Mouse (Mus musculus) embryonic facial prominence, embryonic 15.5 days (tissue): ENCODE results near the gene Dtx4. TPM values are rescaled to one million over a fixed set of nuclear protein-coding genes. Genes with fewer than 3 reads are reported as not detected.

Experiments used
- polyA plus RNA-seq: library from polyadenylated mRNA; unstranded; fragments of >200 nt; fragmentation: Nextera tagmentation; extraction: Ambion mirVana; gene quantifications from 2 replicates; pipeline ENCODE4 v1.2.1, GENCODE M21; 2015

Dtx4 gene
- polyA plus RNA-seq, 1 experiment from 2014 or later: 10.1 TPM

Other genes starting within 250 kb of the Dtx4 start
- gene Olfr235, start 240.4 kb downstream of the Dtx4 start, polyA plus RNA-seq: 0.28 TPM in 1 of 2 replicates, not detected in the other
- gene Olfr1434, start 221.6 kb downstream of the Dtx4 start, polyA plus RNA-seq: 0.27 TPM in 1 of 2 replicates, not detected in the other
- not detected in 2 replicates for gene Olfr1436, start 202.3 kb downstream of the Dtx4 start, polyA plus RNA-seq
- gene Olfr1437, start 176.4 kb downstream of the Dtx4 start, polyA plus RNA-seq: 0.04 and 0.23 TPM in 2 replicates
- not detected in 2 replicates for gene Olfr1438-ps1, start 165.5 kb downstream of the Dtx4 start, polyA plus RNA-seq
- 0.07 TPM in 1 of 2 replicates, not detected in the other for gene Olfr1440, start 114.2 kb downstream of the Dtx4 start, polyA plus RNA-seq
- 0.12 TPM in 1 of 2 replicates, not detected in the other for gene Olfr1441, start 84.0 kb downstream of the Dtx4 start, polyA plus RNA-seq
- gene Pfpl, start 73.5 kb downstream of the Dtx4 start, polyA plus RNA-seq: not detected in 2 replicates
- 0.68 and 0.87 TPM in 2 replicates for gene Mpeg1, start 40.7 kb downstream of the Dtx4 start, polyA plus RNA-seq
- 22.0 and 23.9 TPM in 2 replicates for gene Fam111a, start 44.3 kb upstream of the Dtx4 start, polyA plus RNA-seq
- 0.13 TPM in 1 of 2 replicates, not detected in the other for gene Gm4952, start 98.5 kb upstream of the Dtx4 start, polyA plus RNA-seq
- 0.12 TPM in 1 of 2 replicates, not detected in the other for gene Glyat, start 131.9 kb upstream of the Dtx4 start, polyA plus RNA-seq
- not detected in 2 replicates for gene Olfr1442, start 169.0 kb upstream of the Dtx4 start, polyA plus RNA-seq
- gene Olfr1443, start 176.7 kb upstream of the Dtx4 start, polyA plus RNA-seq: not detected in 2 replicates
- gene Keg1, start 194.3 kb upstream of the Dtx4 start, polyA plus RNA-seq: not detected in 2 replicates